Mouse (Mus musculus) limb, embryonic 14.5 days (tissue): ENCODE results near the gene Cabp7. TPM values are rescaled to one million over a fixed set of nuclear protein-coding genes. Genes with fewer than 3 reads are reported as not detected.

Source experiments
- ATAC-seq: fragments of 200-750 bp; cut with Nextera tagmentation; 2 replicates; pipeline ENCODE4 v1.8.0; 2017; ENCODE audit warnings: low read depth, moderate number of reproducible peaks, moderate TSS enrichment; ENCODE audit not compliant: low FRiP score
- DNase-seq: peaks from one replicate; pipeline ENCODE4 v3.0.0-alpha.2; 2015; ENCODE audit warnings: low spot score
- H3K27ac ChIP-seq: fragments of 300-500 bp; sonication (generic); replicated peaks from 2 replicates; pipeline ENCODE4 v1.5.1; 2014; ENCODE audit warnings: low read depth, mild to moderate bottlenecking, low read length, moderate library complexity, mixed read lengths
- H3K27me3 ChIP-seq: fragments of 300-500 bp; sonication (generic); 2 replicates; pipeline ENCODE4 v1.6.1; 2014; ENCODE audit warnings: low read length, mixed read lengths; ENCODE audit not compliant: control insufficient read depth, insufficient read depth
- H3K36me3 ChIP-seq: fragments of 300-500 bp; sonication (generic); 2 replicates; pipeline ENCODE4 v1.6.1; 2014; ENCODE audit warnings: mild to moderate bottlenecking, low read length, moderate library complexity, mixed read lengths; ENCODE audit not compliant: control insufficient read depth, insufficient read depth
- H3K4me1 ChIP-seq: fragments of 300-500 bp; sonication (generic); 2 replicates; pipeline ENCODE4 v1.6.1; 2014; ENCODE audit warnings: antibody characterized with exemption, low read length, mixed read lengths; ENCODE audit not compliant: control insufficient read depth, insufficient read depth
- H3K4me2 ChIP-seq: fragments of 300-500 bp; sonication (generic); replicated peaks from 2 replicates; pipeline ENCODE4 v1.6.1; 2014; ENCODE audit warnings: low read depth, mild to moderate bottlenecking, low read length, moderate library complexity; ENCODE audit not compliant: severe bottlenecking
- H3K4me3 ChIP-seq: fragments of 300-500 bp; sonication (generic); replicated peaks from 2 replicates; pipeline ENCODE4 v1.5.1; 2014; ENCODE audit warnings: low read length
- H3K9ac ChIP-seq: fragments of 300-500 bp; sonication (generic); 2 replicates; pipeline ENCODE4 v1.6.1; 2014; ENCODE audit warnings: mild to moderate bottlenecking, low read depth, low read length, moderate library complexity; ENCODE audit not compliant: severe bottlenecking
- H3K9me3 ChIP-seq: fragments of 300-500 bp; sonication (generic); 2 replicates; pipeline ENCODE4 v1.6.1; 2016; ENCODE audit warnings: low read length; ENCODE audit not compliant: control insufficient read depth
- POLR2A ChIP-seq: fragments of 200-500 bp; IDR thresholded peaks from 2 replicates; pipeline ENCODE4 v1.8.0; 2012; ENCODE audit warnings: inconsistent platforms, mild to moderate bottlenecking, moderate library complexity, borderline replicate concordance; ENCODE audit not compliant: insufficient read depth, insufficient read length; ENCODE audit errors: extremely low read depth
- WGBS: fragments of 180-500 bp; shearing (Covaris S2); extraction: QIAGEN DNeasy Blood & Tissue Kit; methylation state at CpG from one replicate; pipeline ENCODE4 v1.1.7; 2014; 5-methylcytosine and 5-hydroxymethylcytosine counted together
- polyA plus RNA-seq, 2 experiments: library from polyadenylated mRNA; depleted of rRNA in 1 of 2; stranded (reverse) in 1 of 2; unstranded in 1 of 2; fragments of >200 nt; fragmentation: Nextera tagmentation in 1 of 2; extraction: Ambion mirVana in 1 of 2; gene quantifications; 2 replicates each; pipeline versions ENCODE4 v1.2.1 to v1.2.3; 2012 to 2014

Cabp7 gene
- polyA plus RNA-seq, 2 experiments = 0.14 to 0.17 TPM

GRCm38 (mm10) chr11:4750263-4750662 lies 3.7 kb upstream of the Cabp7 start:
- Histone ChIP-seq H3K4me1 (peaks cover 5% of the 10 kb centered on the region; the same call in 1 of the 2 replicates), H3K4me2 (no peak overlapping the region), H3K27ac (no peak overlapping the region), H3K9me3 (peaks cover 3% of the 10 kb centered on the region; the same call in 1 of the 2 replicates), H3K27me3 (peaks cover 50% of the 10 kb centered on the region), H3K9ac (no peak overlapping the region), H3K4me3 (no peak overlapping the region), H3K36me3 (no peaks in the 10 kb centered on the region)
- WGBS = 3% methylated on average over 9 of the region's 9 CpGs
- DNase-seq (peak; percentile 80), ATAC-seq (0 out of 2 replicates have a peak, but pooled peaks have one; percentile 44)
- TF ChIP-seq POLR2A = no peak

GRCm38 (mm10) chr11:4747285-4747684 lies 707 bp upstream of the Cabp7 start:
- Histone ChIP-seq H3K4me3 (peak overlapping the region; percentile 47), H3K4me1 (peaks cover 5% of the 10 kb centered on the region; the same call in 1 of the 2 replicates), H3K9me3 (no peaks in the 10 kb centered on the region), H3K27ac (no peak overlapping the region), H3K9ac (no peak overlapping the region), H3K4me2 (peak overlapping the region; percentile 95), H3K27me3 (peaks cover 66% of the 10 kb centered on the region), H3K36me3 (no peaks in the 10 kb centered on the region)
- no peak for DNase-seq
- TF ChIP-seq POLR2A = no peak
- WGBS = 2% methylated on average over 12 of the region's 12 CpGs
- no peak for ATAC-seq

GRCm38 (mm10) chr11:4745969-4746368 lies 609 bp downstream of the Cabp7 start:
- H3K27me3 ChIP-seq = peaks cover 66% of the 10 kb centered on the region
- no peaks in the 10 kb centered on the region for H3K36me3 ChIP-seq
- ATAC-seq (no peak), DNase-seq (no peak)
- H3K4me3 ChIP-seq = peak overlapping the region; percentile 47
- 0% methylated on average over 17 of the region's 39 CpGs for WGBS
- H3K4me1 ChIP-seq = peaks cover 5% of the 10 kb centered on the region; the same call in 1 of the 2 replicates
- peak overlapping the region; percentile 31; the same call in 1 of the 2 replicates for H3K9ac ChIP-seq
- peak overlapping the region; percentile 95 for H3K4me2 ChIP-seq
- H3K27ac ChIP-seq = no peak overlapping the region
- no peak for TF ChIP-seq POLR2A
- no peaks in the 10 kb centered on the region for H3K9me3 ChIP-seq

GRCm38 (mm10) chr11:4744691-4745090 lies 1.9 kb downstream of the Cabp7 start:
- H3K36me3 ChIP-seq = no peaks in the 10 kb centered on the region
- peaks cover 5% of the 10 kb centered on the region; the same call in 1 of the 2 replicates for H3K4me1 ChIP-seq
- H3K4me2 ChIP-seq = no peak overlapping the region
- ATAC-seq = no peak
- no peaks in the 10 kb centered on the region for H3K9me3 ChIP-seq
- H3K4me3 ChIP-seq = no peak overlapping the region
- H3K27me3 ChIP-seq = peaks cover 58% of the 10 kb centered on the region
- DNase-seq = no peak
- H3K9ac ChIP-seq = no peak overlapping the region
- H3K27ac ChIP-seq = no peak overlapping the region
- TF ChIP-seq POLR2A = no peak
- WGBS = 62% methylated on average over 6 of the region's 6 CpGs

- no peak overlapping the region for H3K4me3 ChIP-seq
- no peak overlapping the region for H3K27ac ChIP-seq
- DNase-seq = no peak
- no peak for TF ChIP-seq POLR2A
- no peak overlapping the region for H3K4me2 ChIP-seq
- no peaks in the 10 kb centered on the region for H3K9me3 ChIP-seq
- no peak for ATAC-seq
- 63% methylated on average over 5 of the region's 5 CpGs for WGBS
- no peak overlapping the region for H3K9ac ChIP-seq
- peaks cover 21% of the 10 kb centered on the region for H3K27me3 ChIP-seq
- H3K4me1 ChIP-seq = no peaks in the 10 kb centered on the region; the same call in 1 of the 2 replicates
- H3K36me3 ChIP-seq = peaks cover 4% of the 10 kb centered on the region; the same call in 1 of the 2 replicates
These were observed 5.8 kb downstream of the Cabp7 start for GRCm38 (mm10) chr11:4740785-4741184.
